Mouse (Mus musculus): ENCODE data around the gene Best3. TPM values are rescaled to one million over a fixed set of nuclear protein-coding genes. Genes with fewer than 3 reads are reported as not detected.

Gene Best3
- polyA plus RNA-seq, 1 experiment from 2014 or later, result 0.08 TPM

DNA sequence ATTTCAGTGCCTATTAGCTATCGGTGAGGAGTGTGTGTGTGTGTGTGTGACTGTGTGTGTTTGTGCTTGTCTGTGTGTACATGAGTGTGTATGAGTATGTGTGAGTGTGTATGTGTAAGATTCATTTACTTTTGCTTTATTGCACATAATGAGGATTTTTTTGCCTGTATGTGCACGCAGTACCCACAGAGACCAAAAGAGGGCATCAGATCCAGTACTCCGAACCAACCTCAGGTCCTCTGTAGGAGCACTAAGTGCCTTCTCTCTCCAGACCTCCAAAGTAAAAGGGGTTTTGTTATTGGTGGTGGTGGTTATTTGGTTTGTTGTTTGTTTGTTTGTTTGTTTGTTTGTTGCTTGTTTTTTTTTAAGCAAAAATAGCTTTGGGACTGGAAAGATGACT lies 5.2 kb upstream of the Best3 start:
- H3K27me3 ChIP-seq, result no peaks in the 10 kb centered on the region
- no peak overlapping the region for H3K4me2 ChIP-seq
- no peak overlapping the region for H3K27ac ChIP-seq
- no peak overlapping the region for H3K4me3 ChIP-seq
- H3K9ac ChIP-seq, result no peak overlapping the region
- 87% methylated on average over 3 of the region's 3 CpGs for WGBS
- H3K36me3 ChIP-seq, result no peaks in the 10 kb centered on the region
- H3K4me1 ChIP-seq (replicated peaks), result peaks cover 7% of the 10 kb centered on the region; the same call in 1 of the 2 replicates
- H3K9me3 ChIP-seq, result no peaks in the 10 kb centered on the region
- no peak for ATAC-seq (ENCODE audit: low FRiP score)

DNA sequence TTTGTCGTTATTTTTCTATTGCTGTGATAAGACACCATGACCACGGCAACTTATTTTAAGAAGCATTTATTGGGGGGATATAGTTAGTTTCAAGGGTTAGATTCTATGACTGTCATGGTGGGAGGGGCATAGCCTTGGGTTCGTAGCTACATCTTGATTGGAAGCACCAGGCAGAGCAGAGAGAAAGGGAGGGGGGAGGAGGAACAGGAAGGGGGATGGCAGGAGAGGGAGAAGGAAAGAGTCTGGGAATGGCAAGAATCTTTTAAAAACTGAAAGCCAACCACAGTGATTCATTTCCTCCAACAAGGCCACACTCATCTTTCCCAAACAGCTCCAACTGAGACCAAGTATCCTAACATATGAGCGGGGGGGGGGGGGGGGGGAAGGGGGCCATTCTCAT lies 3.6 kb upstream of the Best3 start:
- H3K9me3 ChIP-seq, result no peaks in the 10 kb centered on the region
- no peaks in the 10 kb centered on the region for H3K36me3 ChIP-seq
- H3K9ac ChIP-seq, result no peak overlapping the region
- H3K27me3 ChIP-seq, result no peaks in the 10 kb centered on the region
- ATAC-seq (ENCODE audit: low FRiP score), result no peak
- peaks cover 22% of the 10 kb centered on the region for H3K4me1 ChIP-seq (replicated peaks)
- H3K4me2 ChIP-seq, result no peak overlapping the region
- 70% methylated on average over 4 of the region's 4 CpGs for WGBS
- H3K27ac ChIP-seq, result no peak overlapping the region
- no peak overlapping the region for H3K4me3 ChIP-seq

DNA sequence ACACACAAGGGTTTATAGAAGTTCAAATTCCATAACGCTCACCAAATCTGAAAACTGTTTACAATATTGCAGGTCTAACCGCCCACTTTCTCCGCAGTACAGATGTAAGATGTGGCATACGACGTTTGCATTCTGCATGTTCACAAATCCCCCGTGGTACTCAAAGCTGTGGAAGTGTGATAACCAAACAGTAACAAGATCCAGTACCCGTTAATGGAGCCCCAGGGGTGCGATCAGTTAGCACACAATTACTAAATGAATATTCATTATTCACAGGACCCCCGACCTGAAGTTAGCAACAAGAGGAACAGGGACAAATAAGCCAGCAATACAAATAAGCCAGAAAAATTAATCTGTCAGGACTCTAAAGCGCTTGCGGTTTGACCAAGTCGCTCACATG lies 1.3 kb upstream of the Best3 start:
- Histone ChIP-seq H3K4me2 (no peak overlapping the region), H3K9ac (no peak overlapping the region), H3K9me3 (no peaks in the 10 kb centered on the region), H3K36me3 (no peaks in the 10 kb centered on the region), H3K27ac (no peak overlapping the region), H3K27me3 (no peaks in the 10 kb centered on the region), H3K4me1 (replicated peaks) (peaks cover 24% of the 10 kb centered on the region), H3K4me3 (no peak overlapping the region)
- ATAC-seq (ENCODE audit: low FRiP score), result no peak
- 50% methylated on average over 12 of the region's 12 CpGs for WGBS

DNA sequence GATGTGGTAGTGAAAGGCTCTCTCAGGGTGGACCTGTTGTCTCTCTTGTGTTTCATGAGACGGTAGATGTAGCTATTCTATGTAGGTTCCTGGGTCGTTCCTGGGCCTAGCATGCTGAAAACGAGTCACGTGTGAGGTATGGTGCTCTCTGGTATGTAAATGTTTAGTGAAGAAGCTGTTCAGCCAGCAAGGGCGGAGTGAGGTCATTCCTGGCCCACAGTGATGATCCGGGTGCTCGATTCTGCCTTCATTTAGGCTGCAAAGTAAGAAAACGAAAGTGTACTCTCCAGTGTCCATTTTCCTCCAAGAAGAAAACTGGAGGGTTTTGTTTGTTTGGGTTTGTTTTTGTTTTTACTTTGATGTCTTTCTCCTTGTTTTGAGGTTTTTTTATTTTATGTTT lies 7.9 kb downstream of the Best3 start:
- WGBS, result 96% methylated on average over 8 of the region's 8 CpGs
- Histone ChIP-seq H3K4me3 (no peak overlapping the region), H3K27me3 (no peaks in the 10 kb centered on the region), H3K27ac (no peak overlapping the region), H3K9ac (no peak overlapping the region), H3K9me3 (no peaks in the 10 kb centered on the region), H3K4me1 (replicated peaks) (0 out of 2 replicates have a peak, but pooled peaks cover 3% of the 10 kb centered on the region), H3K36me3 (no peaks in the 10 kb centered on the region), H3K4me2 (no peak overlapping the region)
- no peak for ATAC-seq (ENCODE audit: low FRiP score)

DNA sequence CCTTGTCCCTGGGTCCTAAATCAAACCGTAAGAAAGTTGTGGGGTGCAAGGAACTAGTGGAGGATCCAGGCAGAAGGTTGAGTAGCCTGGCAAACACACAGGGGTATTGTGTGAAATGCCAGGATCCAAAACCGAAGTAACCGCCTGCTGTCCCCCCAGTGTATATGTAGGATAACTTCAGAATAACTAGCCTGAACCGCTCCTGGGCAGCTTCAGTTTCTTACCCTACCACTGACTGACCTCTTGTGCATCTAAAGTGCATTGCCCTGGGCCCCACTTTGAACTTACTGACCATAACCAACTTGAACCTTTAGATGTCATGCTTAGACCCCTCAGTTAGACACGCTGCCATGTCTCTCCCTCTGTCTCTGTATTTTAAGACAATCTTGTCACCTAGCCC lies 9.0 kb downstream of the Best3 start:
- no peaks in the 10 kb centered on the region for H3K9me3 ChIP-seq
- H3K4me2 ChIP-seq, result no peak overlapping the region
- no peak overlapping the region for H3K9ac ChIP-seq
- 0 out of 2 replicates have a peak, but pooled peaks cover 3% of the 10 kb centered on the region for H3K4me1 ChIP-seq (replicated peaks)
- no peaks in the 10 kb centered on the region for H3K36me3 ChIP-seq
- H3K27ac ChIP-seq, result no peak overlapping the region
- WGBS, result 84% methylated on average over 5 of the region's 5 CpGs
- no peaks in the 10 kb centered on the region for H3K27me3 ChIP-seq
- ATAC-seq (ENCODE audit: low FRiP score), result no peak
- H3K4me3 ChIP-seq, result no peak overlapping the region

DNA sequence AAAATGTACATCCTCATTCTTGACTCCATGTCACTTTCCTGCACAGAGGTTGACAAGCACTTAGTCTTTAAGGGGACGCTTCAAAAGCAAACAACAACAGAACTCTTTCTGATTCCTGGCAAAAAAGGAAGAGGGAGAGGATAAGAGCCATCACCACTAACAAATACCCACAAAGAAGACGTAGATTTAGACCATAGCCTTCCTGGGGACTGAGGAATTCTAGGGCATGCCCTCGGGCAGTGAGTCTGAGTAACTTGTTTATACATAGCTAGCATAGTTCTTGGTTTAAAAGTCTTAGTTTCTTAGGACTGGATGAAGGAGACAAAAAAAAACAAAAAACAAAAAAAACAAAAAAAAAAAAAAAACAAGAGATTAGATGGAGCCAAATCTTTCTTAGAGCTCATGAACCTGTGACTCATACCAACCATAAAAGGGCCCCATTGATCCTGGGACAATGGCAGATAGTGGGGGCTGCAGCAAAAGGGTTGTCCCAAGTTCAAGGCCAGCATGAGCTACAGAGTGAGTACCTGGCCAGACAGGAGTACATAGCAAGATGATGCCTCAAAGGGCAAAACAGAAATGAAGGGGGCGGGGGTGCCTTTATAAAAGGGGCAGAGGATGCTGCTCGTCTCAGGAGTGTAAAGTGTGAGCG lies 9.6 kb downstream of the Best3 start:
- no peaks in the 10 kb centered on the region for H3K9me3 ChIP-seq
- 74% methylated on average over 6 of the region's 6 CpGs for WGBS

DNA sequence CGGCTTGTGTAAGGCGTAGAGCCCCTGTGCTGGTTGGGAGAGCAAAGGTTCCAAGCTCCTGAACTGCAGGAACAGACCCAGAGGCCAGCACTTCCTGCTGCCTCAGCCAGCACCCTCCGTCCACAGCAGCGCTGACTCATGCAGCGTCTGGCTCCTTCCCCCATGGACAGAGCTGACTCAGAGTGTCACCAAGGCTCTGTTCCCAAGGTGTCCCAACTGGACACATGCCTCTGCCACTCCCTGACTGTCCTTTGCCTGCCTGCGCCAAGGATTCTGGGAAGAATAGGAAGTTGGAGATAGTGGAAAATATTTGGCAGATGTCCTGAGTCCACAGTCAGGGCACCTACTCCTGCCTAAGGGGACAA lies 10.1 kb downstream of the Best3 start:
- WGBS, result 75% methylated on average over 6 of the region's 6 CpGs
- no peak for ATAC-seq (ENCODE audit: low FRiP score)
- no peaks in the 10 kb centered on the region for H3K9me3 ChIP-seq
- H3K4me3 ChIP-seq, result no peak overlapping the region
- no peak overlapping the region for H3K27ac ChIP-seq
- 0 out of 2 replicates have a peak, but pooled peaks cover 3% of the 10 kb centered on the region for H3K4me1 ChIP-seq (replicated peaks)
- no peak overlapping the region for H3K9ac ChIP-seq
- H3K4me2 ChIP-seq, result no peak overlapping the region
- H3K36me3 ChIP-seq, result no peaks in the 10 kb centered on the region
- H3K27me3 ChIP-seq, result no peaks in the 10 kb centered on the region

More for the DNA sequence above, 9.6 kb downstream of the Best3 start:
- no peak overlapping the region for H3K4me3 ChIP-seq
- no peak for ATAC-seq (ENCODE audit: low FRiP score)
- no peaks in the 10 kb centered on the region for H3K36me3 ChIP-seq
- 0 out of 2 replicates have a peak, but pooled peaks cover 3% of the 10 kb centered on the region for H3K4me1 ChIP-seq (replicated peaks)
- H3K4me2 ChIP-seq, result no peak overlapping the region
- H3K27me3 ChIP-seq, result no peaks in the 10 kb centered on the region
- no peak overlapping the region for H3K9ac ChIP-seq
- H3K27ac ChIP-seq, result no peak overlapping the region

DNA sequence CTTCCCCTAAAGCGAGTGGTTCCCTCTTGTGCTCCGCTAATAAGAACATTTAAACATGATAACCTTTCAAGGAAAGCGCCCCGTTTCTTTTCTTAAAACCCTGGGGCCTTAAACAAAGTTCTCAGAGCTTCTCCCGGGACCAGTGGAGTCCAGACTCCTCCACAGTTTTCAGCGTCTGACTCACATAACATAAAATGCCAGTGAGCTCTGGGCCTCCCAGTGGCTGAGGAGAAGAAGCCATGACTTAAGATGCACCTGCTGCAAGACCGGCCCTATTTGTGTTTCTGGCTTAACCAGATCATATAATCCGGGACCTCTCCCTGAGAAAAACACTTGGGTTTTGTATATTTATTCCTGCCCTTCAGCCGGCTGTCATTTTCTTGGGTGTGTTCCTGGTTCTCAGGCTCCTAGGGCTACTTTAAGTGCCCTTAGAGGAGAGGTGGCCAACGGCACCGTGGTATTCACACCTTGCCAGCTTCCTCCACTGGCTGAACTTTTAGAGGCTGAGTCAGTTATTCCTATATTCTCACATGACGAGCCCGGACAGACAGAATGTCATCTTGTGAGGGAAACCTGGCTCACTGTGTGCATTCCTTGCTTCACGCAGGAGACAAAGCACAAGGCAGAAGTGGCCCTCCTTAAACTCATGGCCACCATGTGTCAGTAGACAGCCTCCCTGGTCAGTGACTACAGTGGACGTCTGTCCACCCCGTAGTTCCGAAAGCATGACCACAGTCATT lies 12.8 kb downstream of the Best3 start:
- Histone ChIP-seq H3K4me1 (replicated peaks) (0 out of 2 replicates have a peak, but pooled peaks cover 3% of the 10 kb centered on the region), H3K36me3 (no peaks in the 10 kb centered on the region), H3K9ac (no peak overlapping the region), H3K9me3 (no peaks in the 10 kb centered on the region), H3K27ac (no peak overlapping the region), H3K27me3 (no peaks in the 10 kb centered on the region), H3K4me2 (no peak overlapping the region), H3K4me3 (no peak overlapping the region)
- no peak for ATAC-seq (ENCODE audit: low FRiP score)
- WGBS, result 88% methylated on average over 17 of the region's 17 CpGs

DNA sequence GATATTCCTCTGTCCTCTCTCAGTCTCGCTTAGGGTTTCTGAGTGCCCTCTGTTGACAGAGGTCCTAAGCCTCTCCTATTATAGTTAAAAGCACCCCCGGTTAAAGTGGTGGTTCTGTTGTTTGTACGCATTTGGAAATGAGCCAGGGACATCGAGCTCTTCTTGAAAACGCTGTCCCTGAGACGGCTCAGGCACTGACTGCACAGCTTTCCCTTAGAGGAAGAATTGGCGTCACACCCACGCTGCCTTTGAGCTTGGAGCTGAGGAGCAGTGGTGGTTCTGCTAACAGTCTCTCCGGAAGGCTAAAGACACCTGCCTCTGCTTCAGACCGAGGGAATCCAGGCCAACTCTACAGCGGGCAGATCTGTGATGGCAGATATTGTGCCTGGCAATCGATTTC lies 14.9 kb downstream of the Best3 start:
- H3K9ac ChIP-seq, result no peak overlapping the region
- no peak overlapping the region for H3K27ac ChIP-seq
- H3K4me2 ChIP-seq, result no peak overlapping the region
- 69% methylated on average over 12 of the region's 12 CpGs for WGBS
- H3K27me3 ChIP-seq, result no peaks in the 10 kb centered on the region
- no peak for ATAC-seq (ENCODE audit: low FRiP score)
- no peaks in the 10 kb centered on the region for H3K36me3 ChIP-seq
- peaks cover 10% of the 10 kb centered on the region for H3K4me1 ChIP-seq (replicated peaks)
- H3K4me3 ChIP-seq, result no peak overlapping the region
- no peaks in the 10 kb centered on the region for H3K9me3 ChIP-seq

DNA sequence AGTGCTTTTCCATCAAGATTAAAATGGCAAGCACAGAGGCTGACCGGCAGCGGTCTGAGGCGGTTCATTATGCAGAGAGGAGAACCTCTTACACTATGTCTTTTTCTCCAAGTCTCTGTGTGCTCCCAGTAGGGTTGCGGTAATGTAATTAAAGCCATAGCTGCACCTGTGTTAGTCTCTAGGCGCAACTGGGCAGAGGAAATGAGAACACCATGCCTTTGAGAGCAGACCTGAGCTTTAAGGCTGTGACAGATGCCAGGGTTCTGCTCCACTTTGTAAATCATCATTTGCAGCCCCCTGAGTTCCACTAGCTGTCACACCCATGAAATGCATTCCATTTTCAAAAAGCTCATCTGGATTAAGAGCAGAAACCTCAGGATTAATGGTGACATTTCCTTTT lies 18.6 kb downstream of the Best3 start:
- Histone ChIP-seq H3K4me2 (no peak overlapping the region), H3K4me1 (replicated peaks) (peaks cover 7% of the 10 kb centered on the region), H3K27ac (0 out of 2 replicates have a peak overlapping the region, but pooled peaks have one; percentile 20), H3K27me3 (no peaks in the 10 kb centered on the region), H3K9ac (no peak overlapping the region), H3K9me3 (no peaks in the 10 kb centered on the region), H3K36me3 (no peaks in the 10 kb centered on the region), H3K4me3 (no peak overlapping the region)
- ATAC-seq (ENCODE audit: low FRiP score), result no peak; the same call in 1 of the 2 replicates
- WGBS, result 59% methylated on average over 5 of the region's 5 CpGs

DNA sequence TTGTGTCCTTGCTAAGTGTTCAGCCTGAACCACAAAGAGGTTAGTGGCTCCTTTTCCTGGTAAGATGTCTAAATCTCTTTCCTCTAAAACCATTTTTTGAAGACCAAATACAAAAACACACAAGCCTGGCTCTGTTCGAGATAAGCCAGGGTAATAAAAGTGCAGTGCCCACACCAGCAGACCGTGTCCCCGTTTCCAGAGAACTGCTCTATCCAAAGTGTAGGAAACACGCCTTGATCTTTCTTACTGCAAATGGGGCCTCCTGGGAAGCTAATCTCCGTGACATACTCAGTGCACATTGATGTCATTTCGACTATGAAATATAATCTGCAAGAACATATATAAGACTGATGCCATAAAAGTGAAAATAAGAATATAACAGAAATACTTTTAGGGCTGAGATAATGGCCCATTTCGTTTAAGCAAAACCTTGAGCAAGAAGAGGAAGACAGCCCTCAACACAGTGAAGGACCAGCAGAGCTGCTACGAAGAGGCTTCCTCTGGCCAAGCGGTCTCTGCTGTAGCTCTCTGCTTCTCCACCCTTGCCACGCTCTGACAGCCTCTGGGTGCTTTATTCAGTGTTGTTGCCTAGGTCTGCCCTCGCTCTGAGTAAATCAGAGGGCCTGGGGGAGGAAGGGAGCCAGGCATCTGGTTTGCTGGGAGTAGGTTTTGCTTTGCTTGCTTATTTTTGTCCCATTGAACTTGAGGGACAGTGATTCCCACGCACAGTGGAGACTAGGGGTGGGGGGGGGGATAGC lies 19.8 kb downstream of the Best3 start:
- no peaks in the 10 kb centered on the region for H3K36me3 ChIP-seq
- no peaks in the 10 kb centered on the region for H3K9me3 ChIP-seq
- no peak for ATAC-seq (ENCODE audit: low FRiP score)
- H3K4me1 ChIP-seq (replicated peaks), result peaks cover 7% of the 10 kb centered on the region
- H3K4me3 ChIP-seq, result no peak overlapping the region
- H3K4me2 ChIP-seq, result no peak overlapping the region
- WGBS, result 74% methylated on average over 12 of the region's 12 CpGs
- H3K27ac ChIP-seq, result no peak overlapping the region
- H3K27me3 ChIP-seq, result no peaks in the 10 kb centered on the region
- H3K9ac ChIP-seq, result no peak overlapping the region

DNA sequence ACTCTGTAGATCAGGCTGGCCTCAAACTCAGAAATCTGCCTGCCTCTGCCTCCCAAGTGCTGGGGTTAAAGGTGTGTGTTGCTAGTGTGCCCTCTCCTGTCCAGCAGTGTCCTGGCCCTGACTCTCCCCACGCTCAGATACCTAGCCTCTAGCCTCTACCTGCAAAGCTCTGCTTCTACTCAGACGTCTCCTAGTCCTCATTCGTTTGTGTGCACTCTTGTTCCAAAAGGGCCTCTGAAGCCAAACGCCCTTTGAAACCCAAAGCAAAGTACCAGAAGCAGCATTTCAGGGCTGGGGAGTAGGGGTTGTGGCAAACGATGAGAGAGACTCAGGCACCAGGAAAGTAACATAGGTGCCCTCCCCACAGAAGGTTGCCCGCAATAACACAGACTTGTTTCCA lies 23.6 kb downstream of the Best3 start:
- Histone ChIP-seq H3K27me3 (no peaks in the 10 kb centered on the region), H3K9me3 (no peaks in the 10 kb centered on the region), H3K4me1 (replicated peaks) (peaks cover 8% of the 10 kb centered on the region), H3K27ac (no peak overlapping the region), H3K4me2 (no peak overlapping the region), H3K4me3 (no peak overlapping the region), H3K9ac (no peak overlapping the region), H3K36me3 (no peaks in the 10 kb centered on the region)
- ATAC-seq (ENCODE audit: low FRiP score), result no peak
- WGBS, result 91% methylated on average over 6 of the region's 6 CpGs
